Mouse (Mus musculus) testis, adult 2 months (tissue): ENCODE data around the gene Rab35.

Source experiments
- CTCF ChIP-seq: fragments of 200-500 bp; IDR thresholded peaks from 2 replicates; pipeline ENCODE4 v1.5.1; 2012; ENCODE audit warnings: low read depth, mild to moderate bottlenecking, inconsistent platforms, low read length, moderate library complexity; ENCODE audit not compliant: control insufficient read depth, insufficient read depth, insufficient replicate concordance
- POLR2A ChIP-seq: fragments of 200-500 bp; IDR thresholded peaks from 2 replicates; pipeline ENCODE4 v1.6.1; 2012; ENCODE audit warnings: low read depth, mild to moderate bottlenecking, inconsistent platforms, low read length, moderate library complexity; ENCODE audit not compliant: control insufficient read depth

DNA sequence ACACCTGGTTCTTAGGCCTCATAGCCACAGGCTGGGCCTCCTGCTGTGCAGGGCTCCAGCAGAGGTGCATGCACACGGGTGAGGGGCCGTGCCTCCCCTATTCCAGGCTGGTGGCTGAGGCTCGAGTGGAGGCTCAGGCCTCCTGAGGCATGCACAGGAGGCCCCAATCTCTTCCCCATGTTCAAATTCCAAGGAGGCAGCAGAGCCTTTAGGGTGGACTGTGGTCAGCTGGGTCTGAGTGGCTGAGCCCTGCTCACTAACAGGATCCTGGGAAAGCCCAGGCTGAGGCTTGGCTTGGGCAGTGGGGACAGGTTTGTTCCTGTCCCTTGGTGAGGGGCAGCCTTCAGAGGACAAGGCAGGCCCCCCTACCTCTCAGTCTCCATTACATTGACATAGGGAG is 17.2 kb downstream of the Rab35 start:
- TF ChIP-seq POLR2A (no peak), CTCF (no peak)
